Mouse (Mus musculus) ES-Bruce4 (cell line): ENCODE measurements around the gene Adcyap1. TPM values are rescaled to one million over a fixed set of nuclear protein-coding genes. Genes with fewer than 3 reads are reported as not detected.
A peak's percentile ranks its signal among the peaks of the same experiment; 100 is the strongest.

ENCODE experiments used
- H3K27ac ChIP-seq: 2 replicates; pipeline ENCODE4 v1.5.1; 2012; ENCODE audit warnings: low read length, inconsistent platforms; ENCODE audit not compliant: insufficient read depth
- H3K27me3 ChIP-seq: 2 replicates; pipeline ENCODE4 v1.6.1; 2012; ENCODE audit warnings: mild to moderate bottlenecking, low read length, inconsistent platforms; ENCODE audit not compliant: control insufficient read depth, poor library complexity, insufficient read depth, severe bottlenecking
- H3K36me3 ChIP-seq: 2 replicates; pipeline ENCODE4 v1.6.1; 2012; ENCODE audit warnings: inconsistent platforms, mild to moderate bottlenecking, low read length, moderate library complexity; ENCODE audit not compliant: control insufficient read depth, poor library complexity, insufficient read depth, severe bottlenecking
- H3K4me1 ChIP-seq: one replicate; pipeline ENCODE4 v1.8.1; 2011; ENCODE audit warnings: low read length; ENCODE audit not compliant: control insufficient read depth, insufficient read depth
- H3K4me3 ChIP-seq: 2 replicates; pipeline ENCODE4 v1.5.1; 2011; ENCODE audit warnings: low read depth, mild to moderate bottlenecking, low read length
- H3K9ac ChIP-seq: 2 replicates; pipeline ENCODE4 v1.6.1; 2012; ENCODE audit warnings: low read depth, mild to moderate bottlenecking, inconsistent platforms; ENCODE audit not compliant: poor library complexity, severe bottlenecking
- H3K9me3 ChIP-seq: replicated peaks from 2 replicates; pipeline ENCODE4 v1.6.1; 2012; ENCODE audit warnings: mild to moderate bottlenecking, low read length, inconsistent platforms; ENCODE audit not compliant: control insufficient read depth, poor library complexity, insufficient read depth, severe bottlenecking
- CTCF ChIP-seq: IDR thresholded peaks from one replicate; pipeline ENCODE4 v1.8.1; 2011; ENCODE audit warnings: low read depth, low read length
- EP300 ChIP-seq: IDR thresholded peaks from 2 replicates; pipeline ENCODE4 v1.6.1; 2011; ENCODE audit warnings: low read depth, low read length; ENCODE audit not compliant: insufficient read depth
- POLR2A ChIP-seq: IDR thresholded peaks from one replicate; pipeline ENCODE4 v1.8.1; 2011; ENCODE audit warnings: low read length; ENCODE audit not compliant: insufficient read depth
- polyA plus RNA-seq: library from polyadenylated mRNA; stranded (reverse); fragments of >200 nt; gene quantifications from 2 replicates; pipeline ENCODE4 v1.2.4, GENCODE M21; 2011; ENCODE audit warnings: low read depth; ENCODE audit not compliant: missing spikeins, insufficient read depth, insufficient read length

The Adcyap1 gene
- polyA plus RNA-seq, 1 experiment, result not detected

DNA sequence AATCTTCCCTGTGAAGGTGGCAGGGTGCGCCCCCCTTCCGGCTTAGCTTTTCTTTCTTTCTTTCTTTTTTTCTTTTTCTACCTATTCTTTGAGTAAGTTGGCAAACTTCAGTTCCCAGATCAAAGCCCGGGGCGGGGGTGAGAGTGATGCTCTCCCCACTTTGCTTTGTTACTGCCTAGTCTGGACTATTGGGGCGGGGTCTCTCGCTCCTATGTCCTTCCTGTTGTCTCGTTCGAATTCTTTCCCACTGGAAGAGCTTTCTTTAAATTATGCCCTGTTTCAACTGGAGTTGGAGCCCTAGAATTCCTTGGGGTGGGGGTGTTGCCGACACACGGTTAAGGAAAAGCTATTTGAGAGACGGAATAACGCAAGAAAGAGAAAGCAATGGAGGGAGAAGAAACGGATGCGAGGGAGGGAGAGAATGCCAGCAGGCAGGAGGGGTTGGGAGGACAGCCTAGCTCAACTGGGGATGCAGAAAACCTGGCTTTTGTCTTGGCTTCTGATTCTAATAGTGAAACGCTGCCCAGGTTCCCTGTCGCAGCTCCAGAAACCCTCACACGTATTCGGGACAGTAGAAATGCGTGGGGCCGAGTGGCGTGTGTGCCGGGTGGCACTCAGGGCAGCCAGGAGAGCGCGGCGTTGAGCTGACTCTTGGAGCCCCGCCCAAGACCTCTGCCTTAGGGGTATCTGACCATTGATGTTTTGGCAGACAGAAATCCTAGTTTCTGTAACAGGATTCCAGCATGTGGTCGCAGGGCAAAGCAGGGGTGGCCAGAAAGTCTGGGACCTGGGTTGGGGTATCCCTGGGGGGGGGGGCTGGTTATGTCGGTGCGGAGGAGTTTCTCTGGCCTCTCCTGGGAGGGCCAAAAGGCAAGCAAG lies 1.8 kb downstream of the Adcyap1 start:
- H3K36me3 ChIP-seq, result no peaks in the 10 kb centered on the region
- no peaks in the 10 kb centered on the region for H3K9me3 ChIP-seq
- H3K9ac ChIP-seq, result no peak overlapping the region
- H3K4me1 ChIP-seq, result peaks cover 3% of the 10 kb centered on the region
- peaks cover 14% of the 10 kb centered on the region for H3K27me3 ChIP-seq
- TF ChIP-seq POLR2A (no peak), EP300 (no peak), CTCF (no peak)
- peak overlapping the region; percentile 1; the same call in 1 of the 2 replicates for H3K4me3 ChIP-seq
- H3K27ac ChIP-seq, result no peak overlapping the region

DNA sequence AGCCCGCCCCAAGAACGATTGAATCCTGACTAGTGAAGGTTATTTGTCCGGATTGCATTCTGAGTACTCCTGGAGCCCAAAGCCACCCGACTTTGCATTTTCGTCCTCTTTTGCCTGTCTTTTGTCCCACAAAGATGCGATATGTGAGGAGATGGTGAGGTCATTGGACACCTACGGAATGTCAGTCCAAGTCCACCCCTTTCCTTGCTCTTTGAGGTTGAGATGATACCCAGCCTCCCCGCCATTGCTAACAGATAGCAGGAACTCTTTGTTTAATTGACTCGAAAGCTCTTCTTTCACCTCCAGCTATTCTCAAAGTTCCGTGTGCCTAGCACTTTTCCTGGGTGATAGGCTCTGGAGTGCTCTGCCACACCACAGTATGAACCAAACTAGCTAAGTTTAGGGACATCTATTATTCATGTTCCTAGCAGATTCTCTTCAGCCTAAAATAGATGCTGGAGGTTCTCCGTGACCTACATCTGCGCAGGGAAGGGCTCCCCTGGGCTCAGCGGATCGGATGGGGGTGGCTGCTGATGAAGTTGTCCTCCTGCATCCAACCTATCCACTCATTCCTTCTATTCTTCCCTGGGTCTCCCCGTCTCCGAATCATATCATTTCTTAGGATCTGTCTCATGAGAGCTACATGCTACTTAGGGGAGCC lies 2.6 kb downstream of the Adcyap1 start:
- H3K27me3 ChIP-seq, result peaks cover 13% of the 10 kb centered on the region
- H3K4me3 ChIP-seq, result 0 out of 2 replicates have a peak overlapping the region, but pooled peaks have one; percentile 27
- H3K9ac ChIP-seq, result no peak overlapping the region
- no peak for TF ChIP-seq EP300
- no peak for TF ChIP-seq CTCF
- TF ChIP-seq POLR2A, result no peak
- no peak overlapping the region for H3K27ac ChIP-seq
- no peaks in the 10 kb centered on the region for H3K9me3 ChIP-seq
- H3K36me3 ChIP-seq, result no peaks in the 10 kb centered on the region
- peaks cover 3% of the 10 kb centered on the region for H3K4me1 ChIP-seq

DNA sequence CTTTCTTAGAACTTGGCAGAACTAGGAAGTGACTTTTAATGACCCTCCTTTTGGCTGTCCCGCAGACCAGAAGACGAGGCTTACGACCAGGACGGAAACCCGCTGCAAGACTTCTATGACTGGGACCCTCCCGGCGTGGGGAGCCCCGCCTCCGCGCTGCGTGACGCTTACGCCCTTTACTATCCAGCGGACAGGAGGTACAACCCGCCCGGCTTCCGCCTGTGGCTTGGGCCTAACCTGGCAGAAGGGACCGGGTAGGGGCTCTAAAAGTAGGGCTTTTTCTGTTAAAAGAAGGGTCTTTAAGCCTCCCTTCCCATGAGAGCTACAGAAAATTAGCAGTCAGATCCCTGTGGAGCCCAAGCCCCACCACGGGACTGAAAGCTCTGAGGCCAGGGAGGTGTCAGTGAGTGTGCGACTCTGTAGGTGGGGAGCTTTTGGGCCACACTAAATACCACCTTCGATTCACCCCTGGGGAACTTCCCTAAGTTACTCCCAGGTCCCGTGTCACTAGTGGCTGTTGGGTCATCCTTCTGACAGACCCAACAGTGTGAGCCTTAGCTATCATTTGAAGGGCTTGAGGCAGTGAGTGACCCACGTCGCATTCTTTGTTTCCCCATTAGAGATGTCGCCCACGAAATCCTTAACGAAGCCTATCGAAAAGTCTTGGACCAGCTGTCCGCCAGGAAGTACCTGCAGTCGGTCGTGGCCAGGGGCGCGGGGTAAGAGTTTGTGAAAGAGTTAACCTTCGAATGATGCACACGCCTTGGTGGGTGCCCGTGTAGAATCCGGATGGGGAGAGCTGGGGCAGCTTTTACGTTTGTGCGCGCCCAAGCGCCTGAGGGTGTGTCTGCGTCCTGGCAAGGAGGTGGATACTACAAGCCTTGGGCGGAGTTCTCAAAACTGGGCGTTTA lies 3.6 kb downstream of the Adcyap1 start:
- Histone ChIP-seq H3K27me3 (peaks cover 12% of the 10 kb centered on the region), H3K9me3 (no peaks in the 10 kb centered on the region), H3K36me3 (no peaks in the 10 kb centered on the region), H3K4me3 (peak overlapping the region; percentile 42), H3K27ac (no peak overlapping the region), H3K4me1 (peaks cover 3% of the 10 kb centered on the region), H3K9ac (0 out of 2 replicates have a peak overlapping the region, but pooled peaks have one; percentile 13)
- TF ChIP-seq EP300 (no peak), POLR2A (no peak), CTCF (no peak)

DNA sequence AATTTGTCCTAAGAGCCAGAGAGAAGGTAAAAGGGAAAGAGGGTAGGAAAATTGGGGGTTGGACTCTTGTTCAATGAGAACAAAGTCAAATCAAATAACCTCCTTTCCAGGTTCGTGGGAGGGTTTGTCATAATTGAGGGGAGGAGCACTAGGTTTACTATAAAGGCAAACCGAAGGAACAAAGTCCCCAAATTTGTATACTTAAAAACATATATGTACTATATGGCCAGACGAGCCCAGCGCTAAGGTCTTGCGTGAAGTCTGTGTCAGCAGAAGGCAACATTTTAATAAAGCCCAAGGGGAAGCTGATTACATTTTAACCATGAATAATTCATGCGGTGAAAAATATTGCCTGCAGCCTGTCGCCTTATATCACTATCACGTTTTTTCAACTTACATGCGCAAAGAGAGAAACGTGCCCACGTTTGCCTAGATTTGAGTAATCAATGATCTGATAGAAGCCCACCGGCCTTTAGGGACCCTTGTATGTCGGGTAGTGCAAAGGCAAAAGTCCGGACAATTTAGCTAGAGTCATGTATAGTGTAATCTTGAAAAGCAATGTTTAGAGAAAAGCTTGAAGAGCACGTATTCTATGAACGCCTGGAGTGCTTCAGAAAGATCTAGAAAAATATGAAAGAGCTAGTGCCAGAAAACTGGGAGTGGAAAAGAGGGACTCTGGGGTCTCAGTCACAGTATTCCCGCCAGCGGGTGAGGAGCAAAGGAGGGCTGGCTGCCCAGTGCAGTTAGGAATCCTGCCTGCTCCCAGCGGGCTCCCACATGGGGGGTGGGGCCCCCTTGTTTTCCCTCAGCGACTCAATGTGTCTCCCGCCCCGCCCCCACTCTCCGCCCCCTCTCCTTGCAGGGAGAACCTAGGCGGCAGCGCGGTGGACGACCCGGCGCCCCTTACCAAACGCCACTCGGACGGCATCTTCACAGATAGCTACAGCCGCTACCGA lies 4.5 kb downstream of the Adcyap1 start:
- no peaks in the 10 kb centered on the region for H3K9me3 ChIP-seq
- H3K36me3 ChIP-seq, result no peaks in the 10 kb centered on the region
- no peak for TF ChIP-seq EP300
- no peak for TF ChIP-seq POLR2A
- no peak for TF ChIP-seq CTCF
- H3K27ac ChIP-seq, result no peak overlapping the region
- no peak overlapping the region for H3K9ac ChIP-seq
- H3K4me1 ChIP-seq, result peaks cover 3% of the 10 kb centered on the region
- H3K27me3 ChIP-seq, result peaks cover 12% of the 10 kb centered on the region
- peak overlapping the region; percentile 42 for H3K4me3 ChIP-seq

DNA sequence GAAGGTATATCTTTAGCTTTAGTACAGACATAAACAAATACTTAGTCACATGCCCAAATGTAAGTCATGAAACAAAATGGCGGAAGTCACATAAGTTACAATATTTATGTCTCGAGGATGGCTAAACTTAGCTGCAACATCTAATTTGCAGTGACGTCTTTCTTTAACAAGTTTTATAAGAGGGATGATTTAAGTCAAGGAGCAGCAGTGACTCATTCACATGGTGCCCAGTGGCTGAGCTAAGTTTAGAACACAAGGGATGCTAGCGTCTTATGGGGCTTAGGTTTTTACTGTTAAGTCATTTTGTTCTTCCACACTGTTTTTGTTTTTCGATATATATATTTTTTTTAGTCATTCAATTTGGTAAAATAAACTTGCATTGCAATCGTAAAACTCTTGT lies 19.0 kb downstream of the Adcyap1 start:
- H3K27me3 ChIP-seq, result no peaks in the 10 kb centered on the region
- no peak overlapping the region for H3K27ac ChIP-seq
- no peaks in the 10 kb centered on the region for H3K36me3 ChIP-seq
- H3K4me3 ChIP-seq, result no peak overlapping the region
- no peaks in the 10 kb centered on the region for H3K9me3 ChIP-seq
- TF ChIP-seq POLR2A, result no peak
- TF ChIP-seq CTCF, result no peak
- TF ChIP-seq EP300, result no peak
- no peak overlapping the region for H3K9ac ChIP-seq
- H3K4me1 ChIP-seq, result no peaks in the 10 kb centered on the region
